Mouse (Mus musculus) ES-CJ7 (cell line): ENCODE measurements around the gene Ctbs.

Source experiments
- DNase-seq: peaks from one replicate; pipeline ENCODE4 v3.0.0; 2011; ENCODE audit warnings: low read depth, low spot score

Gene Ctbs

DNA sequence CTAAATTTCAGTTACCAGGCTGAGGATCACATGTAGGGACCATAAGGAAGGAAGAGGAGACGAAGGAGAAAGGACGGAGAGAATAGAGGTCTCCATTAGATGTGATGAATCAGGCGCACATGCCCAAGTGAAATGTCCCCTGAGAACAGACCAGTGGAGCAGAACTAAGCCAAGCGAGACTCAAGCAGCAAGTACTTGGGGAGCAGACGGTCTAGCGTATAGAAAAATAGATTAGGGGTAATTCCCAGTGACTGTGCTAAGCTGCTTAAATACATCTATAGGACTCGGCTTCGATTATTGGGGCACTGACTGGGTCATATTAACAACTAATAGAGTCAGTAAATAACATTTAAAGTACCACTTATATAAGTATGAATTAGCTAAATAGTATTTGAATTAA lies 45.3 kb downstream of the Ctbs start:
- no peak for DNase-seq

DNA sequence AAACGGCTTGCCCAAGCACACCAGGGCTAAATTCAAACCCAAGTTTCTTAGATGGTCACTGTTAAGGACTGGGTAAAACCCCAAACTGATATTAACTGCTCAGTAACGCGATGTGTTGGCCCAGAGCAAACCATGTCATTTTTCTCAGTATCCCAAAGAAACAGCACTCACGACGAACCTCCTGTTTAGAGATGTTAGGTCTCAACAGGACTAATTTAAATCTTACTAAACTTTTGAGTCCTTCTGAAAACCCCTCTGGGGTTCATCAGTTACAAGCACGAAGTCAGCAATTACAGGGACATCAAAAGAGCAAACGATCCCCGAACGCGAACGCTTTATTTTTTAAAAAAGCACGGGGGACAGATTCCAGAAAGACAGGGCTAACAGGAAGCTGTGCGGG lies 49.4 kb downstream of the Ctbs start:
- no peak for DNase-seq

DNA sequence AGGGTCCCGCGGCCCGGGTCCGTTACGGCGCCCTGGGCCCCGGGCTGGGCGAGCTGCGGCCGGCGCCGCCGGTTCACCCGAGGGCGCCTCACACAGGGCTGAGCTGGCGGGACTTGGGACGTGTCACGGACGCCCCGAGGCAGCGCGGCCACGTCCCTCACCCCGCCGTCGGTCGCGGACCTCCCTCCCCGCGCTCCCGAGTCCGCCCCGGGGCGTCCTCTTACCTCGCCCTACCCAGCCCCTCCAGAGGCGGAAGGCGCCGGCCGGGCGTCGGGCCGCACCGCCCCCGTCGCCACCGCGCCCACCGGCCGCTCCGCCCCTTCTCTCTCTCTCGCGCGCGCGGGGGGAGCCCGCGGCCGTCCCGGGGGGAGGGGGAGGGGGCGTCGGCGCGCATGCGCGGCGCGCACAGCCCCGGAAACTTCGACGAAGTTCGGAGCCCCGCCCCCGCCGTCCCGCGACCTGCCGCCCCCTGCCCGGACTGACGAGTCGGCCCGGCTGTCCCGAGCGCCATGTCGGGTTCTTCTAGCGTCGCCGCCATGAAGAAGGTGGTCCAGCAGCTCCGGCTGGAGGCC lies 49.9 kb downstream of the Ctbs start, which contains the start of the genes Spata1 and Gng5:
Spata1 (minus strand) TSS at position 323 of the 572 bp plus-strand sequence.
Gng5 (plus strand) TSS at position 377 of the 572 bp plus-strand sequence.
- peak; percentile 67 for DNase-seq

DNA sequence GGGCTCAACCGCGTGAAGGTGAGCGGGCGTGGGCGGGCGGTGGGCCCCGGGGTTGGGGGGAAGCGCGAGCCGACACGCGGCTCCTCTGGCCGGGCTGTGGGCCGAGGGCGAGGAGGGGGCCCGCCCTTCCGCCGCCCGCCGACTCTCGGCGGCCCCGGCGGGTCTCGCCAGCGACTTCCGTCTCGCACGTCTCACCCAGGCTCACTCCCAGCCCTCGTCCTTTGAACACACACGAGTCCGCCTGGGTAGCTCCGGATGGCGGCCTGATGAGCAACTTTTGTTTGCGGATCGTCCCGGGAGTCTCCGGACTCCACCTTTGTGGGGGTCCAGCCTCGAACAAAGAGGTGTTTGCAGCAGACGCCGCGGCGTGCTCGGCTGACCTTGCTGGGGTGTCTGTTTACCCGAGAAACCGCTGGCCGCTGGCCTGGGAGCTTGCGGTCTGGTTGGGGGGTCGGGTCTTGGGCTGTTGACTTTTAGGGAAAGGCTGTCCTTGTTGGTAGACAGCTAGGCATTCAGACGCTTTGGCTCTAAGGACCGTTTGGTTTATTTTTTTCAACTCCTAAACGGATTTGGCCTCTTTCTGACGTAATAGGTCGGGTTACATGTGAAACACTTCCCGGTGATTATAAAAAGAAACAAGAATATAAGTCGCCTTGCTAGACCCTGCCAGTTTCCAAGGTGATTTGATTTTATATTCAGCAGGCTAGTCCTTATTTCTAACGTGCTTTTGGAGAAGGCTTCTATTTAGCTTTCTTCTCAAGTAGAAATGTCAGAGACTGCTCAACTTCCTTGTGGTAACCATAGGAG lies 50.6 kb downstream of the Ctbs start:
- DNase-seq = peak; percentile 64

GRCm38 (mm10) chr3:146500810-146501201 lies 51.2 kb downstream of the Ctbs start:
- no peak for DNase-seq

DNA sequence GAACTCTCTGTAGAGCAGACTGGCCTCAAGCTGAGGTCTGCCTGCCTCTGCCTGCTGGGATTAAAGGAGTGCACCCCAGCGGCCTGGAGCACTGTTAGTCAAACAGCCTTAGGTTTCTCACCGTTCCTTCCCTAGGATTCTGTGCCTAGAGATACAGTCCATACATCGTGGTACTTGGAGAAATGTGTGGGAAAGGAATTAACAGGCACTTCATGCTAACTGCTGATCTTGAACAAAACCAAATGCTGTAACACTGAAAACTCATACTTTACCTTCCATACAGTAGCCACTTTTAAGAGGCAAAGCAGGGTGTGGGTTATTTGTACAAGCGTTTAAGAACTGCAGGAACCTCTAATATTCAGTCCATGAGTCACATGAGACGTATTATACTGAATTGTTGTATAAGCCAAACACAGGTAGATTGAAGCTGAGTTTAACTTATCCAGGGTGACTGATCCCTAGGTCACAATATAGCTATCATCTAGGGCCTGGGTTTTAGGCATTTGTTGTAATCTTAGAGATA lies 52.1 kb downstream of the Ctbs start:
- no peak for DNase-seq

GRCm38 (mm10) chr3:146506711-146507110 lies 57.1 kb downstream of the Ctbs start:
- no peak for DNase-seq
